Mouse (Mus musculus) ES-E14 (cell line): ENCODE data around the gene Oxsr1.

Experiments used
- HCFC1 ChIP-seq: IDR thresholded peaks from 2 replicates; pipeline ENCODE4 v1.6.1; 2012; ENCODE audit warnings: low read length, inconsistent platforms, borderline replicate concordance; ENCODE audit not compliant: insufficient read depth
- ZC3H11A ChIP-seq: IDR thresholded peaks from 2 replicates; pipeline ENCODE4 v1.6.1; 2012; ENCODE audit warnings: low read depth, mild to moderate bottlenecking, inconsistent platforms, low read length, borderline replicate concordance
- ZNF384 ChIP-seq: IDR thresholded peaks from 2 replicates; pipeline ENCODE4 v1.6.1; 2012; ENCODE audit warnings: low read depth, low read length, inconsistent platforms

GRCm38 (mm10) chr9:119243981-119244380 is 78.2 kb downstream of the Oxsr1 start:
- TF ChIP-seq HCFC1 = no peak
- TF ChIP-seq ZC3H11A = no peak
- TF ChIP-seq ZNF384 = no peak
